Mouse (Mus musculus) liver, embryonic 14.5 days (tissue): ENCODE measurements around the gene Gpr132.

ENCODE experiments used
- CTCF ChIP-seq: IDR thresholded peaks from 2 replicates; pipeline ENCODE4 v1.5.1; 2016; ENCODE audit warnings: antibody characterized with exemption, low read depth, control low read depth
- EP300 ChIP-seq: IDR thresholded peaks from 2 replicates; pipeline ENCODE4 v1.6.1; 2016; ENCODE audit warnings: antibody characterized with exemption, low read depth

GRCm38 (mm10) chr12:112843803-112844202, 24.2 kb downstream of the Gpr132 start:
- TF ChIP-seq CTCF (peak; percentile 98), EP300 (no peak)
